Mouse (Mus musculus) heart, embryonic 14.5 days (tissue): Measurements from ENCODE around the gene Ankrd65. TPM values are rescaled to one million over a fixed set of nuclear protein-coding genes. Genes with fewer than 3 reads are reported as not detected.

ENCODE experiments used
- ATAC-seq: fragments of 200-750 bp; cut with Nextera tagmentation; 2 replicates; pipeline ENCODE4 v1.8.0; 2017; ENCODE audit warnings: low read depth, moderate TSS enrichment; ENCODE audit not compliant: insufficient number of reproducible peaks, insufficient read depth, low FRiP score
- H3K27ac ChIP-seq, 2 experiments: fragments of 200-500 bp in 1 of 2; fragments of 300-500 bp in 1 of 2; sonication (generic) in 1 of 2; replicated peaks in 1 of 2; 2 replicates each; pipeline ENCODE4 v1.5.1; 2012 to 2014; ENCODE audit warnings: low read depth in 2 of 2, low read length in 2 of 2, control low read depth in 1 of 2, mild to moderate bottlenecking in 1 of 2, mixed read lengths in 1 of 2; ENCODE audit not compliant: control insufficient read depth in 1 of 2, insufficient read depth in 1 of 2
- H3K27me3 ChIP-seq: fragments of 300-500 bp; sonication (generic); 2 replicates; pipeline ENCODE4 v1.6.1; 2014; ENCODE audit warnings: mild to moderate bottlenecking, low read length, control low read depth; ENCODE audit not compliant: control insufficient read depth, insufficient read depth
- H3K36me3 ChIP-seq: fragments of 300-500 bp; sonication (generic); 2 replicates; pipeline ENCODE4 v1.6.1; 2014; ENCODE audit warnings: mild to moderate bottlenecking, control low read depth, low read length, mixed read lengths; ENCODE audit not compliant: control insufficient read depth, insufficient read depth
- H3K4me1 ChIP-seq, 2 experiments: fragments of 200-500 bp in 1 of 2; fragments of 300-500 bp in 1 of 2; sonication (generic) in 1 of 2; 2 replicates each; pipeline ENCODE4 v1.6.1; 2012 to 2014; ENCODE audit warnings: low read length in 2 of 2, control low read depth in 1 of 2, mixed read lengths in 1 of 2; ENCODE audit not compliant: control insufficient read depth in 2 of 2, insufficient read depth in 2 of 2
- H3K4me2 ChIP-seq: fragments of 300-500 bp; sonication (generic); 2 replicates; pipeline ENCODE4 v1.6.1; 2014; ENCODE audit warnings: mild to moderate bottlenecking, low read length
- H3K4me3 ChIP-seq, 2 experiments: fragments of 200-500 bp in 1 of 2; fragments of 300-500 bp in 1 of 2; sonication (generic) in 1 of 2; 2 replicates each; pipeline ENCODE4 v1.5.1; 2012 to 2014; ENCODE audit warnings: low read length in 2 of 2, mild to moderate bottlenecking in 2 of 2, control low read depth in 1 of 2, low read depth in 1 of 2, moderate library complexity in 1 of 2; ENCODE audit not compliant: control insufficient read depth in 1 of 2, insufficient read depth in 1 of 2
- H3K9ac ChIP-seq: fragments of 300-500 bp; sonication (generic); 2 replicates; pipeline ENCODE4 v1.6.1; 2014; ENCODE audit warnings: mild to moderate bottlenecking, low read length
- H3K9me3 ChIP-seq: fragments of 300-500 bp; sonication (generic); 2 replicates; pipeline ENCODE4 v1.6.1; 2016; ENCODE audit warnings: low read length, control low read depth; ENCODE audit not compliant: control insufficient read depth
- WGBS: fragments of 180-500 bp; shearing (Covaris S2); extraction: QIAGEN DNeasy Blood & Tissue Kit; methylation state at CpG from one replicate; pipeline ENCODE4 v1.1.7; 2014; 5-methylcytosine and 5-hydroxymethylcytosine counted together
- polyA plus RNA-seq: library from polyadenylated mRNA; unstranded; fragments of >200 nt; fragmentation: Nextera tagmentation; extraction: Ambion mirVana; gene quantifications from 2 replicates; pipeline ENCODE4 v1.2.1, GENCODE M21; 2014

Ankrd65 gene
- polyA plus RNA-seq, 1 experiment from 2014 or later, result not detected

DNA sequence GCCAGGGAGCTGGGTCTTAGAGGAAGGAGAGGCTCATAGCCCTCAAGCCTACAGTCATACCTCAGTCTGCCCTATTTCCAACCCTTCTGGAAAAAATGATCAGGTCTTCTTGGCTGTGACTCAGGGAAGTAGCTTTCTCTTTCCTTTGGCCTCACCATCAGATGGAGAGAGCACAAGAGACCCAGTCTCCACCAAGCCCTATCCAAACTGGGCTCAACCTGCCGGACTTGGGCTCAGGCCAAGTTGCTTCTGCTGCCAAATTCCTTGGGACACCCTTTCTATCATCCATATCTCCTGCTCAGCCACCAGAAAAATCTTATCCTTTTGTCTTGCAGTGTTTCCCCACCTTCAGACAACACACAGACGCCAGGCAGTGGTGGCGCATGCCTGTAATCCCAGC, 14.4 kb upstream of the Ankrd65 start:
- H3K36me3 ChIP-seq, result no peaks in the 10 kb centered on the region
- H3K27me3 ChIP-seq, result peaks cover 32% of the 10 kb centered on the region
- no peak overlapping the region for H3K4me3 ChIP-seq
- WGBS, result 51% methylated on average over 3 of the region's 3 CpGs
- H3K4me1 ChIP-seq, result peaks cover 31 to 49% of the 10 kb centered on the region in 2 experiments
- 0 out of 2 replicates have a peak overlapping the region, but pooled peaks have one; percentile 78 for H3K4me2 ChIP-seq
- no peak for ATAC-seq
- H3K9ac ChIP-seq, result no peak overlapping the region
- peak overlapping the region; percentile 51 to 60; a peak in 2 of 4 replicates for H3K27ac ChIP-seq
- no peaks in the 10 kb centered on the region for H3K9me3 ChIP-seq

- Histone ChIP-seq H3K4me3 (no peak overlapping the region), H3K4me1 (peaks cover 34 to 52% of the 10 kb centered on the region in 2 experiments), H3K4me2 (no peak overlapping the region), H3K9me3 (no peaks in the 10 kb centered on the region), H3K27me3 (peaks cover 22% of the 10 kb centered on the region), H3K9ac (no peak overlapping the region), H3K36me3 (no peaks in the 10 kb centered on the region), H3K27ac (peak overlapping the region in 1 of 2 experiments; percentile 44; a peak in 2 of 4 replicates)
- WGBS, result 48% methylated on average over 2 of the region's 2 CpGs
- no peak for ATAC-seq
These were observed 13.4 kb upstream of the Ankrd65 start for GRCm38 (mm10) chr4:155776704-155777335.

- no peak for ATAC-seq
- H3K36me3 ChIP-seq, result no peaks in the 10 kb centered on the region
- H3K4me3 ChIP-seq, result no peak overlapping the region
- H3K9me3 ChIP-seq, result no peaks in the 10 kb centered on the region
- H3K27ac ChIP-seq, result peak overlapping the region in 1 of 2 experiments; percentile 41; a peak in 2 of 4 replicates
- no peak overlapping the region for H3K4me2 ChIP-seq
- WGBS, result 38% methylated on average over 2 of the region's 2 CpGs
- peaks cover 34 to 52% of the 10 kb centered on the region in 2 experiments for H3K4me1 ChIP-seq
- no peak overlapping the region for H3K9ac ChIP-seq
- peaks cover 14% of the 10 kb centered on the region for H3K27me3 ChIP-seq
These were observed 12.4 kb upstream of the Ankrd65 start for GRCm38 (mm10) chr4:155777816-155778215.

GRCm38 (mm10) chr4:155779498-155779897, 10.7 kb upstream of the Ankrd65 start:
- 86% methylated on average over 4 of the region's 4 CpGs for WGBS
- no peaks in the 10 kb centered on the region for H3K27me3 ChIP-seq
- H3K4me3 ChIP-seq, result no peak overlapping the region
- H3K27ac ChIP-seq, result no peak overlapping the region
- H3K9me3 ChIP-seq, result no peaks in the 10 kb centered on the region
- no peak for ATAC-seq
- H3K36me3 ChIP-seq, result no peaks in the 10 kb centered on the region
- H3K9ac ChIP-seq, result no peak overlapping the region
- no peak overlapping the region for H3K4me2 ChIP-seq
- H3K4me1 ChIP-seq, result peaks cover 31 to 54% of the 10 kb centered on the region in 2 experiments

GRCm38 (mm10) chr4:155780895-155781294, 9.3 kb upstream of the Ankrd65 start:
- no peak overlapping the region for H3K9ac ChIP-seq
- no peak for ATAC-seq
- WGBS, result 20% methylated on average over 6 of the region's 6 CpGs
- no peaks in the 10 kb centered on the region for H3K27me3 ChIP-seq
- H3K4me2 ChIP-seq, result no peak overlapping the region
- H3K4me3 ChIP-seq, result no peak overlapping the region
- no peaks in the 10 kb centered on the region for H3K9me3 ChIP-seq
- no peaks in the 10 kb centered on the region for H3K36me3 ChIP-seq
- H3K27ac ChIP-seq, result peak overlapping the region; percentile 21 to 61
- H3K4me1 ChIP-seq, result peaks cover 25 to 54% of the 10 kb centered on the region in 2 experiments

- Histone ChIP-seq H3K36me3 (no peaks in the 10 kb centered on the region), H3K4me1 (peaks cover 13 to 36% of the 10 kb centered on the region in 2 experiments), H3K4me2 (peak overlapping the region; percentile 82), H3K9me3 (no peaks in the 10 kb centered on the region), H3K27me3 (no peaks in the 10 kb centered on the region), H3K4me3 (peak overlapping the region; percentile 68 to 71), H3K9ac (peak overlapping the region; percentile 88), H3K27ac (peak overlapping the region; percentile 79 to 85)
- no peak for ATAC-seq
- 32% methylated on average over 16 of the region's 16 CpGs for WGBS
These were observed 6.7 kb upstream of the Ankrd65 start for GRCm38 (mm10) chr4:155783486-155784080.

DNA sequence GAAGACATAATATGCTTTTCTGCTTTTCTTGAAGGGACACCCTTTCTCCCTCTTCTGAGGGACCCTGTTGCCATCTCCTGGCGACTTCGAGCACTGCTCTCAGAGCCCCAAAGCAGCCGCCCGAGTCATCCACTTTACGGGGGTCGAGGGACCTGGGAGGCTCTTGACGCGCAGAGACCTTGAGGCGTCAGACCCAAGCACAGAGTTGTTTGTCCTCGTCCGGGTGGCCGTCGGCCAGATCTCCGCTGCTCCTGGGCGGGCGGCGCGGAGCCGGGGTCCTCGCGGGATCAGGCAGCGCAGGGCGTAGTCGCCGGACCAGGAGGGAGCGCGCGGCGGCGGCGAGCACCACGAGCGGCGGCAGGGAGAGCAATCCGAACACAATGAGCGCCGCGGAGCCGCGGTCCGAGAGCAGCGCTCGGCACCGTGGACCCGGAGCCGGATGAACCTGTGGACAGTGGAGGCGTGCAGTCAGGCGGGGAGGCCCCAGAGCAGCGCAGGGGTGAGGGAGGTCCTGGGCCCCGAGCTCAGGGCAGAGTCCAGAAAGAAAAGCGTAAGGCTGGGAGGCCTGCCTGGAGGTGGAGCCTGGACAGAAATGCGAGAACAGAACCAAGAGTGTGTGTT, 6.0 kb upstream of the Ankrd65 start:
- Histone ChIP-seq H3K9me3 (no peaks in the 10 kb centered on the region), H3K4me3 (peak overlapping the region; percentile 68 to 71), H3K27me3 (no peaks in the 10 kb centered on the region), H3K9ac (peak overlapping the region; percentile 88), H3K4me1 (peaks cover 13 to 32% of the 10 kb centered on the region in 2 experiments), H3K36me3 (no peaks in the 10 kb centered on the region), H3K27ac (peak overlapping the region; percentile 79 to 85), H3K4me2 (peak overlapping the region; percentile 82)
- 0% methylated on average over 51 of the region's 52 CpGs for WGBS
- ATAC-seq, result peak; percentile 72
